Mouse (Mus musculus): Measurements from ENCODE around the gene Hp.

The Hp gene

DNA sequence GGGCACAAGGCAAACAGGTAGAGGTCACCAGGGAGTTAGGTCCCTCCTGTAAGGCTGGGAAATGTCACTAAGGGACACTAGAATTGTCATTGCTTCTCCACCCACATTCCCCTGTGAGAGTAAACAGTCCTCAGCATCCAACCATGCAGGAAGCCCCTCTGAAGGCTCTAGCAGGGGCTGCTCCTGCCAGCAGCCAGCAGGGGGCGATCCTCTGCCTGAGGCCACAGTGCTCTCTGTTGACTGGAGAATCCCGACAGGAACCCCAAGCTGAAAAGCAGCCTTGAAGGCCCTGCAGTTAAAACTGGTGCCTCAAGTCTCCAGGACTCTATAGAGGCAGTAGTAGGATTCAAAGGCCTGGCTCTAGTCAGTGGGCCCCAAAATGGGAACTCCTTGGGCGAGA, 27.3 kb downstream of the Hp start:
- peak in 1 of 2 experiments; percentile 21 for DNase-seq

DNA sequence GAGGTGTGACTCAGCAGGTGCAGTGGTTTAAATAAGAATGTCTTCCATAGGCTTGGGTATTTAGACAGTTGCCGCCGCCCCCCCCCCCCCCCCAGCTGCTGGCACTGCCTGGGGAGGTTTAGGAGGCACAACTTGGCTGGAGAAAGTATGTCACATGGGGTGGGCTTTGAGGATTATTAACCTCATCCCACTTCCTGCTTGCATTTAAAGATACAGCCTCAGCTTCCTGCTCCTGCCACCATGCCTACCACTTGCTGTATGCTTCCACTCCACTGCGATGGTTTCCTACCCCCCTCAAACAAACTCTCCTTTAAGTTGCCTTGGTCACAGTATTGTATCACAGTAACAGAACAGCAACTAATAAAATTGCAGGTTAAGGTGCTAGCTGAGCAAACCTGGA, 34.9 kb downstream of the Hp start:
- no peak for DNase-seq

DNA sequence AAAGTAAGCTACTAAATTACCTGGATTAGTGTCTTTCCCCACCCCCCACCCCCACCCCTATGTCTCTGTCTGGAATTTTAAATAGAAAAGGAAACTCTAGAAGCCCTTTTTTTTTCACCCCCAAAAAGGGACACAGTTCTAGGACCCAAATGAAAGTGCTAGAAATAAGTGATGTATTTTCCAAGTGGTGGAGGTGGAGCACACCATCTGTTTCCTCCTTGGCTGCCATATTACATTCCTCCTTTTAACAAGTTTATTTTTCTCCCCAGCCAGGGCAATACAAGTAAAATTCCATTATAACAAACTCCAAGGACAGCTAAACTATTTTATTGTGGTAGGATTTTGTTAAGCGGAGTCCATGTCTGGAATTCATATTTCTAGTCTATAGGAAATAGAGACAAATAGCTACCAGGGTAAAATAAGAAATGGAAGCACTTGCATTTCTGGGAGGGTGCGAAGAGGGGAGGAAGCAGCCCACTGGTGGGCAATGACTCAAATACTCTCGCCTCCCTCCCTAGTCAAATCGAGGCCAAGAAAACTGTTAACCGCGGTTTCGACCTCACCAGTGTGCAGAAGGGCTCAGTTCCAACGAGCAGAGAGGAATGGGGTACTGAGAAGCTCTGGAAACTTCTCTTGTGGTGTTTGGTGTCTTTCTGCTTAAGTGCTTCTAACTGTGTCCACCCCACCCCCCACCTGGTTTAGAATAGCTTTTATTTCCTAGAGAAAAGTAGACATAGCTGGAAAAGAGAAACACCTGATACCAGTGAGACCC, 36.0 kb downstream of the Hp start:
- no peak for DNase-seq

DNA sequence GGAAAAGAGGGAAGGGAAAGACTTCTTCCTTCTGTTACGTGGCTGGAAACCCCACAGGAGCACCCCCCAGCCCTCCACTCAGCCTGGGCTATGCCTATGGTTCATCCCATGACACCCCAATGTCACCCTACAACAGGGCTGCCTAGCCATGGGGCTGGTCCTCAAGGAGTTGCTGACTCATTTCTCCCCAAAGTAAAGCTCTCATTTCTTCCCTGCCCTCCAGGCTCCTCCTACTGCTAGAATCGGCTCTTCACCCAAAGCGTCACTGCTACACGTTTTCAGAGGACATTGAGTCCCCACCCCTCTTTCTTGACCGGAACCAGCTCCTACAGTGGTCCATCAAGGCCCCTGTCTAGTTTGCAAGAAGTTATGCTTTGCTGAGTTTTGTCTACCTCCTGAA, 36.8 kb downstream of the Hp start:
- no peak for DNase-seq

DNA sequence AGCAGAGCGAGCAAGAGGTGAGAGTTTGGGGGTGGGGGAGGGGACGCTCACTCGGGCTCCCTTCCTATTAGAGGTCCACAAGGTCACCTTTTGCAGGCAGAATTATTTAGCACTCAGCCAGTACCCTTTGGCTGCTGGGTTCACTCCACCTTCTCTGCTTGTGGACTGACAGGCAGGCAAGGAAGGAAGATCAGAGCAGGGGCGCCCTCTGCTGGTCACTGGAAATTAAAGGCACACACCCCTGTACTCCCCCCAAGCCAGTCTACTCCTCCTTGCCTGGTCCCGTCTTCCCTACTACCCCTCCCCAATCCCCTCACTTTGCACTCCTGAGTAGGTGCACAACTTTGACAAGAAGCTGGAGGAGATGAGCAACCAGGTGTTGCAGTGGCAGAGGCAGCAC, 42.3 kb downstream of the Hp start:
- DNase-seq = peak; percentile 56 to 69

DNA sequence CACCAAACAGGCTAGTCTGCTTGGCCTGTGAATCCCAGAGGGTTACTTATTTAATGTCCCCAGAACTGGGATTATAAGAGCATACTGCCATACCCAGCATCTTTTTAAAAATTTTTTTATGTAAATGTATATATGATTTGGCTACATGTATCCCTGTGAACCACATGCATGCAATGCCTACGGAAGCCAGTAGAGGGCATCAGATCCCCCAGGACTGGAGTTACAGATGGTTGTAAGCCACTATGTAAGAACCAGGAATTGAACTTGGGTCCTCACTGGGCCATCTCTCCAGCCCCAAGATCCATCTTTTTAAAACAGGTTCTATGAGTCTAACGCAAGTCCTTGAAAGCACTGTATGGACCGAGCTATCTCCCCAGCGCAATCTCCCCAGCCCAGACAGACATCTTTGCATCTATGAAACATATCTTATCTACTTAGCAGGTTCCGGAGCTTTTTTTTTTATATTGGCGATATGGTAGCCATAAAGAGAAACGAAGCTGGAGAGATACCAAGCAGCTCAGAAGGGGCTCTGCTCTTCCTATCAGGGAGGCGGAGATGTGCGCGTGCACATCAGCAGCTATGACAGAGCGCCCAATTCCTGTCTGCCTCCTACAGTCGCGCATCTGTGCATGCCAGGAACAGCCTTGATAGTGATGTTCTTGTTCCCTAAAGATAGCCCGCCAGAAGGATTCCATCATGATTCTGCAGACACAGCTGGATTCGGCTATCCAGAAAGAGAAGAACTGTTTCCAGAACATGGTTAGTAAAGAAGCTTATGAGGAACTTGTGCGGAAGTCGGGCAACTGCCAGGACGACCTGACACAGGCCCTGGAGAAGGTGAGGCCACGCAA, 43.6 kb downstream of the Hp start:
- DNase-seq = peak; percentile 41 to 52
